Mouse (Mus musculus): ENCODE data around the gene Osbp. TPM values are rescaled to one million over a fixed set of nuclear protein-coding genes. Genes with fewer than 3 reads are reported as not detected.

Gene Osbp
- polyA plus RNA-seq, 1 experiment from 2014 or later = 4.2 TPM

DNA sequence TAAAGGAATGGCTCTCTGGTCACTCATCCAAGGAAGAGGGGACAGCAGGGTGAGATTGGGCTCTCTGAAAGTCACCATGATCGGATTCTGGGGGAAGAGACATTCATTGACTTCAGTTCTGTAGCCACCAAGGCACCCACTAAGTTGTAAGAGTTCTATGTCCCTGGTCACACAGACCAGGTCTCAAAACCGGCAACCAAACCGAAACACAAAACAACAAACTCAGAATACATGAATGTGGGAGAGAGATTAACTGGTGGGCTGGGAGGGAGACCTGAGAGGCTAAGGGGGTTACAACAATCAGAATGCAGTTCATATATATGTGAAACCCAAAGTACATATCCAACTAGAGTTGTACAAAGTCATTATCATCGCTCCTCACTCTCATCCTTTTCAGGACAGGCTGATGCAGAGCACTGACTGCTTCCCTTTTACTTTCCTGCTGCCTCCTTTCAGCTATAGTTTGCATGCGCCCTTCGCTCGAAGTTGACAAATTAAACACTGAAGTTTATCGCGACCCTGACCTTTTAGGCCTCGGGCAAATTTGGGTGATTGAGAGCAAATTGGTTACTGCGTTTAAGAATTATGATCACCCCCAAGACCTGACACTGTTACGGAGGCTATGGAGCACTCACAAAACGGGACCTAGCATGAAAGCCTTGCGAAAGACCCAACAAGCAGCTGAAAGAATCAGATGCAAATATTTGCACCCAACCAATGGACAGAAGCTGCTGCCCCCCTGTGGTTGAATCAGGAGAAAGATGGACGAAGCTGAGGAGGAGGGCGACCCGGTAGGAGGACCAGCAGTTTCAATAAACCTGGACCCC is 41.6 kb downstream of the Osbp start:
- Histone ChIP-seq H3K9ac (no peak overlapping the region), H3K4me1 (replicated peaks) (peaks cover 10% of the 10 kb centered on the region; the same call in 1 of the 2 replicates), H3K36me3 (no peaks in the 10 kb centered on the region), H3K27ac (no peak overlapping the region), H3K27me3 (replicated peaks) (no peaks in the 10 kb centered on the region), H3K4me2 (replicated peaks) (peak overlapping the region; percentile 79), H3K4me3 (replicated peaks) (peak overlapping the region; percentile 17), H3K9me3 (no peaks in the 10 kb centered on the region)
- no peak for ATAC-seq
- WGBS = 18% methylated on average over 17 of the region's 17 CpGs

GRCm38 (mm10) chr19:12008410-12009380 is 43.0 kb downstream of the Osbp start:
- Histone ChIP-seq H3K27ac (peak overlapping the region; percentile 3; the same call in 1 of the 2 replicates), H3K4me2 (replicated peaks) (peak overlapping the region; percentile 19; the same call in 1 of the 2 replicates), H3K36me3 (no peaks in the 10 kb centered on the region), H3K27me3 (replicated peaks) (no peaks in the 10 kb centered on the region), H3K4me1 (replicated peaks) (peaks cover 10% of the 10 kb centered on the region; the same call in 1 of the 2 replicates), H3K4me3 (replicated peaks) (no peak overlapping the region), H3K9ac (no peak overlapping the region), H3K9me3 (no peaks in the 10 kb centered on the region)
- no peak for ATAC-seq
- WGBS = 33% methylated on average over 17 of the region's 17 CpGs

- Histone ChIP-seq H3K27me3 (replicated peaks) (no peaks in the 10 kb centered on the region), H3K4me3 (replicated peaks) (peak overlapping the region; percentile 54), H3K4me1 (replicated peaks) (peaks cover 8% of the 10 kb centered on the region; the same call in 1 of the 2 replicates), H3K27ac (peak overlapping the region; percentile 90), H3K9me3 (no peaks in the 10 kb centered on the region), H3K36me3 (no peaks in the 10 kb centered on the region), H3K4me2 (replicated peaks) (peak overlapping the region; percentile 69), H3K9ac (peak overlapping the region; percentile 63)
- peak; percentile 23 for ATAC-seq
- WGBS = 1% methylated on average over 24 of the region's 24 CpGs
Measured at GRCm38 (mm10) chr19:12009501-12010280, 44.0 kb downstream of the Osbp start.

- 0 out of 2 replicates have a peak, but pooled peaks cover 7% of the 10 kb centered on the region for H3K4me1 ChIP-seq (replicated peaks)
- no peaks in the 10 kb centered on the region for H3K27me3 ChIP-seq (replicated peaks)
- peak overlapping the region; percentile 90 for H3K27ac ChIP-seq
- H3K9me3 ChIP-seq = no peaks in the 10 kb centered on the region
- peak; percentile 42 for ATAC-seq
- H3K36me3 ChIP-seq = no peaks in the 10 kb centered on the region
- under 1% methylated on average over 24 of the region's 24 CpGs for WGBS
- peak overlapping the region; percentile 69 for H3K4me2 ChIP-seq (replicated peaks)
- H3K9ac ChIP-seq = peak overlapping the region; percentile 63
- peak overlapping the region; percentile 54 for H3K4me3 ChIP-seq (replicated peaks)
Measured at GRCm38 (mm10) chr19:12010281-12010771, 44.6 kb downstream of the Osbp start.

- ATAC-seq = peak; percentile 57
- H3K4me3 ChIP-seq (replicated peaks) = peak overlapping the region; percentile 54
Measured at GRCm38 (mm10) chr19:12010916-12011559, 45.3 kb downstream of the Osbp start.

DNA sequence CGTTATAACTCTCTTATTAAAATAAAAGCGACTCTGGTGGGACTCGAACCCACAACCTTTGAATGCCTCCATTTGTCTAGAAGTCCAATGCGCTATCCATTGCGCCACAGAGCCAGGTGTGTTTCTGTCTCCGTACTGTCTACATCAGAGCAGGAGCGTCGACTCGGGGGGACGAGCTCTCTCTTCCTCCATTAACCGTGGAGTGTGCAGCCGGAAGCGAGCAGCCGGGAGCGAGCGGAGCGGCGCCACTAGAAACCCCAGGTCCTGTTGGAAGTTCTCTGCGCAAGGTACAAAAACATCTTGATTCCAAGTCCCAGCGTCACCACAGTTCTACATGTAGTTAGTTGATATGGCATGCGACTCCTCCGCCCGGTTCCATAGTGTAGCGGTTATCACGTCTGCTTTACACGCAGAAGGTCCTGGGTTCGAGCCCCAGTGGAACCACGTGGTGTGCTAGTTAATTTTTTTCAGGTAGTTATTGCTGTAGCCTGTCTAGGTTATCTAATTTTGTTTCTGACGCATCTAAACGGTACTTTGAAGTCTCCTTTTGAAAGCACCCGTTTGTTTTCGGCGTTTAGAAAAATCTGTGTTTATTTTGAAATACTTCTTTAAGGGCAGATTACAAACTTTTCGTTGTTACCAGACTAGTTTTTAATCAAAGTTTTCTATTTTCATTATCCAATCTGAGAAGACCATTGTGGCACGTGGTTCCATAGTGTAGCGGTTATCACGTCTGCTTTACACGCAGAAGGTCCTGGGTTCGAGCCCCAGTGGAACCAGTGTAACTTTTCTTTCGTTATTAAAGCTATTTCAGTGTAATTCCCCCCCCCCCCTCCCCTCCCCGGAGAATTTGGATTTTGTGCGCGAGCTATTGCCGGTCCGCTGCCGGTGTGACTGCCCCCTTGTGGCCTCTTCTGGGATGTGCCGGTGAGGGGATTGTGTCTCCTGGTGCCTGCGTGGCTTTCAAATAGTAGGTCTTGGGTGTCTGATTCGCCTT is 46.1 kb downstream of the Osbp start:
- peak overlapping the region; percentile 37; the same call in 1 of the 2 replicates for H3K9ac ChIP-seq
- no peaks in the 10 kb centered on the region for H3K36me3 ChIP-seq
- ATAC-seq = peak; percentile 81
- H3K27me3 ChIP-seq (replicated peaks) = no peaks in the 10 kb centered on the region
- peak overlapping the region; percentile 54 for H3K4me3 ChIP-seq (replicated peaks)
- peak overlapping the region; percentile 84 for H3K27ac ChIP-seq
- WGBS = under 1% methylated on average over 49 of the region's 49 CpGs
- no peaks in the 10 kb centered on the region for H3K9me3 ChIP-seq
- H3K4me2 ChIP-seq (replicated peaks) = peak overlapping the region; percentile 69
- 0 out of 2 replicates have a peak, but pooled peaks cover 4% of the 10 kb centered on the region for H3K4me1 ChIP-seq (replicated peaks)

More at GRCm38 (mm10) chr19:12010916-12011559, 45.3 kb downstream of the Osbp start:
- Histone ChIP-seq H3K4me1 (replicated peaks) (0 out of 2 replicates have a peak, but pooled peaks cover 7% of the 10 kb centered on the region), H3K9ac (peak overlapping the region; percentile 63), H3K36me3 (no peaks in the 10 kb centered on the region), H3K27ac (peak overlapping the region; percentile 90), H3K9me3 (no peaks in the 10 kb centered on the region), H3K4me2 (replicated peaks) (peak overlapping the region; percentile 69), H3K27me3 (replicated peaks) (no peaks in the 10 kb centered on the region)
- WGBS = under 1% methylated on average over 26 of the region's 26 CpGs

DNA sequence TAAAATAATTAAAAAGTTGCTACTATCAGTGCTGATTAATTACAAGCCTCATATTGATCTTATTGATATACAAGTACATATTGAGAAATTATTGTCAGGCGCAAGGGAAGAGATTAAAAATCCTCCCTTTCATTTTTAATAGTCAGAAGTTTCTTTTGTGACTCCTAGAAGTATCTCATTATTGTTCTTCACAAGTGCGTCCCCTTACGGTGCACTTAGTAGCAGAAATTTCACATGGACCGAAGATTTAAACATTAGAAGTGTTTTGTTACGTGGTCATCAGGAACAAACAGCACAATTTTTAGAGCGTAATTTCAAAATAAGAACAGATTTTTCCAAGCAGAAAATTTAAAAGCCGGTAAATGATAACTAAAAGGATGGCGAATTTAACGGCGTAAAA is 46.9 kb downstream of the Osbp start:
- H3K9ac ChIP-seq = 0 out of 2 replicates have a peak overlapping the region, but pooled peaks have one; percentile 36
- ATAC-seq = no peak
- WGBS = 1% methylated on average over 10 of the region's 10 CpGs

DNA sequence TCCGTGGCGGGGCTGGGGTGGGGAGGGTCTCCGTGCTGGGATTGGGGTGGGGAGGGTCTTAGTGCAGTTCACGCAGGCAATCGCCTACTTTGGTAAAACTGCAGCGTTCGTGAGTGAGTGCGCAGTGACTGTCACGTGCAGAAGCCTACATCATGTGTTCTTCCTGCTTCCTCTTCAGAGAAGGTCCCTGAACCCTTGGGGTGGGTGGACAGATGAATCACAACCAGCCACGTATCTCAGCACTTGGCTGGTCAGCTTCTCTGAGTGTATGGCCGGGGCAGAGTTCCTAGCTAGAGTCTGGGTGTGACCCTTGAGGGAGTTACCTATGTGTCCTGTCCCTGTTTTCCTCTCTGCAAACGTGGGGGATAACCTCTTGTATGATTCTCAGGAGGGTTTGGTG is 47.5 kb downstream of the Osbp start:
- WGBS = under 1% methylated on average over 10 of the region's 12 CpGs
- Histone ChIP-seq H3K4me3 (replicated peaks) (peak overlapping the region; percentile 54), H3K9ac (peak overlapping the region; percentile 36; the same call in 1 of the 2 replicates), H3K9me3 (no peaks in the 10 kb centered on the region), H3K27ac (peak overlapping the region; percentile 27; the same call in 1 of the 2 replicates), H3K4me2 (replicated peaks) (peak overlapping the region; percentile 69), H3K27me3 (replicated peaks) (no peaks in the 10 kb centered on the region), H3K4me1 (replicated peaks) (no peaks in the 10 kb centered on the region), H3K36me3 (no peaks in the 10 kb centered on the region)
- peak; percentile 9; the same call in 1 of the 2 replicates for ATAC-seq

More for the DNA sequence above, 46.9 kb downstream of the Osbp start:
- no peaks in the 10 kb centered on the region for H3K4me1 ChIP-seq (replicated peaks)
- H3K27ac ChIP-seq = no peak overlapping the region
- no peaks in the 10 kb centered on the region for H3K9me3 ChIP-seq
- peak overlapping the region; percentile 69 for H3K4me2 ChIP-seq (replicated peaks)
- no peaks in the 10 kb centered on the region for H3K27me3 ChIP-seq (replicated peaks)
- H3K36me3 ChIP-seq = no peaks in the 10 kb centered on the region
- peak overlapping the region; percentile 54 for H3K4me3 ChIP-seq (replicated peaks)

DNA sequence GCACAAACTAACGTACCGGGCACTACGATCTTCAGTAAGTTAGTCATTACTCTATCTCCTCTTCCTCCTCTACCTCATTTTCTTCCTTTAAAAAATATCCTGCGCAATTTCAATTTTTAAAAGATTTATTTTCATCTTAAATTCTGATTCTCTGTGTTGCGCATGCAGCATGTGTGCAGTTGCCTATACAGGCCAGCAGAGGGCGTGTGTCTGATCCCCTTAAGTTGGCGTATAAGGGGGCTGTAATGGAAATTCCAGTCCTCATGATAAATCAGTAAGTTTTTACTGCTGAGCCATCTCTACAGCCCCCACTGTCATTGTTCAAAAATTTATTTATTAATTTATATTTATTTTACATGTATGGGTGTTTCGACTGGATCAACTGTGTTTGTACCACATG is 50.0 kb downstream of the Osbp start:
- no peak for ATAC-seq
- H3K4me1 ChIP-seq (replicated peaks) = no peaks in the 10 kb centered on the region

DNA sequence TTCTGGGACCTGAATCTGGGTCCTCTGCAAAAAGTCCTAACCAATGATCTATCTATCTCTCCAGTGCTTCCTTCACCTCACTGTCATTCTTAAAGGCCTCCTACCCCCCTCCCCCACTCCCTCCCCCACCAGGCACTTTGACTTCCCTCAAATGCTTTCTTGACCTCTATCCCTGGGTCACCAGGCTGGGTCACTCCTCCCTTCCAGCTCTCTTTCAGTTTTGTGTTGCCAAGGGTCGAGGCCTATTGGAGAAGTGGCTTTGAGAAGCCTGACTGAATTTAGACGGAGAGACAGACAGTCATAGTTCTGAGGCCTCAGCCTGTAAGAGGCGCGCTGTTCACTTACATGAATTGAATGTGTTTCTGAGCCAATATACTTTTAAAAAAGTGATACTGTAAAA is 50.5 kb downstream of the Osbp start:
- Histone ChIP-seq H3K4me2 (replicated peaks) (no peak overlapping the region), H3K27me3 (replicated peaks) (no peaks in the 10 kb centered on the region), H3K9ac (no peak overlapping the region), H3K27ac (no peak overlapping the region), H3K9me3 (no peaks in the 10 kb centered on the region), H3K4me1 (replicated peaks) (no peaks in the 10 kb centered on the region), H3K36me3 (no peaks in the 10 kb centered on the region), H3K4me3 (replicated peaks) (no peak overlapping the region)
- ATAC-seq = no peak
- WGBS = 81% methylated on average over 4 of the region's 4 CpGs

More for the DNA sequence above, 50.0 kb downstream of the Osbp start:
- no peak overlapping the region for H3K4me3 ChIP-seq (replicated peaks)
- no peak overlapping the region for H3K4me2 ChIP-seq (replicated peaks)
- no peaks in the 10 kb centered on the region for H3K36me3 ChIP-seq
- WGBS = 76% methylated on average over 8 of the region's 8 CpGs
- no peak overlapping the region for H3K9ac ChIP-seq
- H3K9me3 ChIP-seq = no peaks in the 10 kb centered on the region
- H3K27me3 ChIP-seq (replicated peaks) = no peaks in the 10 kb centered on the region
- H3K27ac ChIP-seq = no peak overlapping the region
